Mouse (Mus musculus) lung, adult 2 months (tissue): ENCODE results near the gene Txndc2.

Experiments used
- CTCF ChIP-seq: fragments of 200-500 bp; IDR thresholded peaks from 2 replicates; pipeline ENCODE4 v1.5.1; 2011; ENCODE audit warnings: mild to moderate bottlenecking, low read length, control low read depth; ENCODE audit not compliant: insufficient read depth
- POLR2A ChIP-seq: fragments of 200-500 bp; IDR thresholded peaks from 2 replicates; pipeline ENCODE4 v1.6.1; 2011; ENCODE audit warnings: low read depth, mild to moderate bottlenecking, control low read depth, low read length, borderline replicate concordance; ENCODE audit errors: extremely low read depth

- no peak for TF ChIP-seq CTCF
- no peak for TF ChIP-seq POLR2A
These were observed at the start of gene Txndc2 for GRCm38 (mm10) chr17:65641734-65642218.
